Mouse (Mus musculus) olfactory bulb, adult 2 months (tissue): Measurements from ENCODE around the gene Olfm2.

Experiments
- CTCF ChIP-seq: fragments of 200-500 bp; IDR thresholded peaks from 2 replicates; pipeline ENCODE4 v1.5.1; 2012; ENCODE audit warnings: low read depth, mild to moderate bottlenecking, low read length, moderate library complexity; ENCODE audit not compliant: insufficient read depth
- POLR2A ChIP-seq: fragments of 200-500 bp; IDR thresholded peaks from 2 replicates; pipeline ENCODE4 v1.6.1; 2012; ENCODE audit warnings: mild to moderate bottlenecking, low read depth, low read length, moderate library complexity; ENCODE audit not compliant: insufficient read depth

GRCm38 (mm10) chr9:20756081-20756700, 10.0 kb upstream of the Olfm2 start:
- TF ChIP-seq CTCF (no peak), POLR2A (no peak)
